Mouse (Mus musculus): ENCODE results near the gene Schip1. TPM values are rescaled to one million over a fixed set of nuclear protein-coding genes. Genes with fewer than 3 reads are reported as not detected.

Schip1 gene
- polyA plus RNA-seq, 1 experiment = 0.11 TPM

DNA sequence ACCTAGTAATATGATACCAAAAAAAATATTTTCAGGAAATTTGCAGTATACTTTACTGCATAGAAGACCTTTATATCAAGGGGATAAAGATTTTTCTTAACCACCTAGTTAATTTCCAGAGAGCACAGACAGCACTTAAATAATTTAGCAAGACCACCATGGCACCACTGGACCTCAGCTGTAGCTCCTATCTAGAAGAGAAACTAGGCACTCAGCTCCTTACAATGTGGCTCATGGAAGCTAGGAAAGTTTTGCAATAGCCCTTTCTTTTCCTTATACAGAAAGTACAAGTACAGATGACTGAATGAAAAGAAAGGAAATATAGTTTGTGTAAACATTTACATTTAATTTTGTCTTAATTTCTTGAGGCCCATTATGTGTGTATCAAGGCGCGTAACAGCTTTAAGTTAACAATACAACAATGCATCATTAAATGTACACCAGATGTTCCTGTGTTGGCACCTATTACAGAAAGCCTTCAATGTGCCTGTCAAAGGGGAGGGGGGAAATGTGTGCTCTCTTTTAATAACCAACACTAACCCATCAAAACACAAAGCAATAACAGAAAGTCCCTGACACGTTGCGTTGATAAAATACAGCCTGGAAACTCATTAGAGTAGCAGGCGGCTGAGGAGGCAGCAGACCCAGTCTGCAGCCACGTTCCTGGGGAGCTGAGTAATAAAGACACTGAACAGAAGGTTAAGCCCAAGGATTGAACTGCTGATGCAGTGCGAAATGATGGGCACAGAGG is 218.4 kb downstream of the Schip1 start:
- no peak for TF ChIP-seq TAL1 (IDR thresholded peaks at IDR 0.05; ENCODE audit: low read length)
- TF ChIP-seq GATA1 (IDR thresholded peaks at IDR 0.05; ENCODE audit: low read length) = no peak
- Histone ChIP-seq H3K9me3 (ENCODE audit: control insufficient read depth, low read length) (no peaks in the 10 kb centered on the region), H3K4me1 (ENCODE audit: control insufficient read depth) (no peaks in the 10 kb centered on the region), H3K27me3 (ENCODE audit: control insufficient read depth) (no peaks in the 10 kb centered on the region), H3K4me3 (replicated peaks) (no peak overlapping the region), H3K36me3 (ENCODE audit: control insufficient read depth) (no peaks in the 10 kb centered on the region)

GRCm38 (mm10) chr3:68283595-68283991 is 219.0 kb downstream of the Schip1 start:
- no peaks in the 10 kb centered on the region for H3K27me3 ChIP-seq (ENCODE audit: control insufficient read depth)
- TF ChIP-seq TAL1 (IDR thresholded peaks at IDR 0.05; ENCODE audit: low read length) (no peak), GATA1 (IDR thresholded peaks at IDR 0.05; ENCODE audit: low read length) (no peak)
- no peaks in the 10 kb centered on the region for H3K36me3 ChIP-seq (ENCODE audit: control insufficient read depth)
- no peak overlapping the region for H3K4me3 ChIP-seq (replicated peaks)
- no peaks in the 10 kb centered on the region for H3K9me3 ChIP-seq (ENCODE audit: control insufficient read depth, low read length)
- H3K4me1 ChIP-seq (ENCODE audit: control insufficient read depth) = no peaks in the 10 kb centered on the region

GRCm38 (mm10) chr3:68284500-68284899 is 219.9 kb downstream of the Schip1 start:
- H3K9me3 ChIP-seq (ENCODE audit: control insufficient read depth, low read length) = no peaks in the 10 kb centered on the region
- H3K4me3 ChIP-seq (replicated peaks) = no peak overlapping the region
- TF ChIP-seq TAL1 (IDR thresholded peaks at IDR 0.05; ENCODE audit: low read length) (no peak), GATA1 (IDR thresholded peaks at IDR 0.05; ENCODE audit: low read length) (no peak)

GRCm38 (mm10) chr3:68296752-68297151 is 232.2 kb downstream of the Schip1 start:
- Histone ChIP-seq H3K36me3 (ENCODE audit: control insufficient read depth) (no peaks in the 10 kb centered on the region), H3K4me1 (ENCODE audit: control insufficient read depth) (no peaks in the 10 kb centered on the region), H3K4me3 (replicated peaks) (no peak overlapping the region), H3K9me3 (ENCODE audit: control insufficient read depth, low read length) (no peaks in the 10 kb centered on the region), H3K27me3 (ENCODE audit: control insufficient read depth) (no peaks in the 10 kb centered on the region)
- no peak for TF ChIP-seq GATA1 (IDR thresholded peaks at IDR 0.05; ENCODE audit: low read length)

More at GRCm38 (mm10) chr3:68284500-68284899, 219.9 kb downstream of the Schip1 start:
- H3K4me1 ChIP-seq (ENCODE audit: control insufficient read depth) = no peaks in the 10 kb centered on the region
- no peaks in the 10 kb centered on the region for H3K27me3 ChIP-seq (ENCODE audit: control insufficient read depth)
- H3K36me3 ChIP-seq (ENCODE audit: control insufficient read depth) = no peaks in the 10 kb centered on the region

DNA sequence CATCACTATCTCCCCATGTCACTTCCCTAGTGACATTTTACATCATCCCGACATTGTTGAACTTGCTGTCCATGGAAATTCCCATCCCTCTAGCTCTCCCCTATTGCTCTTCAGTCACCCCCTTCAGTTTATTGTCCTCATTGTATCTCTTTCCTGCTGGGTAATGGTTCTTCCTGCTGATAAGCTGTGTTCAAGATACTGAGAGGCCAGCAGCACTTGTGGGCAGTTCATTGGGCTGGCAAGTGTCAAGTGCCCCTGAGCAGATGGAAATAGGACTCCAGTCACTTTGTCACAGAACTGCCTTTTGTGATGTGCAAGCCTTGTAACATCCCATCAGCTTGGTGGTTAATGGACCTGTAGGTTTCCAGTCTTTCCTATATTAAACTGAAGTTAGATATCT is 241.0 kb downstream of the Schip1 start:
- no peaks in the 10 kb centered on the region for H3K36me3 ChIP-seq (ENCODE audit: control insufficient read depth)

DNA sequence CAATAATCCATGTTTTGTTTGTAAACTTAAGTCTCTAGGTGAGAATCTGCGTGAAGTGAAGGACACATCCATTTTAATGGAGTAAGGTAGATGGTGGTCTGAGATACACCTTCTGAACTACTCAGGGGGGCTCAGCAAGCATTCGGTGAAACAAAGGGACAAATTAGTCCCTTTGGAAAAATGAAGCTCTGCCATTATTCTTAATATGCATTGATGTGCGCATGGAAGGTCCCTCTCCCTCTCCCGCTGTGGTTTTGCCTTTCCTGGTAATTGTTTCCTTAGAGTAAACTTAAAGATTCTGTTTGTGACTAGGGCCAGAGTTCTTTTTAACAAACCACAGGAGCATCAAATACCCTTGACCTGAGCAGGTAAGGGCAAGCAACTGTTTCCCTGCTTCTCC is 242.1 kb downstream of the Schip1 start:
- TF ChIP-seq GATA1 (IDR thresholded peaks at IDR 0.05; ENCODE audit: low read length) (no peak), TAL1 (IDR thresholded peaks at IDR 0.05; ENCODE audit: low read length) (no peak)
- no peaks in the 10 kb centered on the region for H3K4me1 ChIP-seq (ENCODE audit: control insufficient read depth)
- H3K9me3 ChIP-seq (ENCODE audit: control insufficient read depth, low read length) = no peaks in the 10 kb centered on the region
- H3K4me3 ChIP-seq (replicated peaks) = no peak overlapping the region
- no peaks in the 10 kb centered on the region for H3K27me3 ChIP-seq (ENCODE audit: control insufficient read depth)
- no peaks in the 10 kb centered on the region for H3K36me3 ChIP-seq (ENCODE audit: control insufficient read depth)

More for the DNA sequence above, 241.0 kb downstream of the Schip1 start:
- Histone ChIP-seq H3K9me3 (ENCODE audit: control insufficient read depth, low read length) (no peaks in the 10 kb centered on the region), H3K27me3 (ENCODE audit: control insufficient read depth) (no peaks in the 10 kb centered on the region), H3K4me3 (replicated peaks) (no peak overlapping the region), H3K4me1 (ENCODE audit: control insufficient read depth) (no peaks in the 10 kb centered on the region)
- TF ChIP-seq GATA1 (IDR thresholded peaks at IDR 0.05; ENCODE audit: low read length) (no peak), TAL1 (IDR thresholded peaks at IDR 0.05; ENCODE audit: low read length) (no peak)

GRCm38 (mm10) chr3:68325575-68325974 is 261.0 kb downstream of the Schip1 start:
- Histone ChIP-seq H3K4me3 (replicated peaks) (no peak overlapping the region), H3K4me1 (ENCODE audit: control insufficient read depth) (no peaks in the 10 kb centered on the region), H3K36me3 (ENCODE audit: control insufficient read depth) (no peaks in the 10 kb centered on the region), H3K27me3 (ENCODE audit: control insufficient read depth) (no peaks in the 10 kb centered on the region), H3K9me3 (ENCODE audit: control insufficient read depth, low read length) (no peaks in the 10 kb centered on the region)
- TF ChIP-seq GATA1 (IDR thresholded peaks at IDR 0.05; ENCODE audit: low read length) (no peak), TAL1 (IDR thresholded peaks at IDR 0.05; ENCODE audit: low read length) (no peak)

DNA sequence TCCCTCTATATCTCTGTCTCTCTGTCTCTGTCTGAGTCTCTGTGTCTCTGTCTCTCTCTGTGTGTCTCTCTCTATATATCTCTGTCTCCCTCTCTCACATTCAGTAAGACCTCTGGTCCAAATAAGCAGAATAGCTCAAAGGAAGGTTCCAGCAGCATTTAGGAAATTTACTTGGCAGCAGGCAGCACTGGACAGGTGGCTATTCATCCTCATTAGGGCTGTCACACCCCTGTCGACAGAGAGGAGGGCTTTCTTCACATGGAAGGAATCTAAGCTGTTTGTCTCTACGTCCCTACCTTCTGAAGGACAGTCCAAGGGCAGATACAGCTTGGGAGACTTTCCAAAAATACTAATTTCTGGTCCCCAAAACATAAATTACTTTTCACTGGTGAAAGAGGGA is 267.9 kb downstream of the Schip1 start:
- no peak for TF ChIP-seq TAL1 (IDR thresholded peaks at IDR 0.05; ENCODE audit: low read length)
- TF ChIP-seq GATA1 (IDR thresholded peaks at IDR 0.05; ENCODE audit: low read length) = no peak
- Histone ChIP-seq H3K4me3 (replicated peaks) (no peak overlapping the region), H3K4me1 (ENCODE audit: control insufficient read depth) (no peaks in the 10 kb centered on the region), H3K36me3 (ENCODE audit: control insufficient read depth) (no peaks in the 10 kb centered on the region), H3K27me3 (ENCODE audit: control insufficient read depth) (no peaks in the 10 kb centered on the region), H3K9me3 (ENCODE audit: control insufficient read depth, low read length) (no peaks in the 10 kb centered on the region)

DNA sequence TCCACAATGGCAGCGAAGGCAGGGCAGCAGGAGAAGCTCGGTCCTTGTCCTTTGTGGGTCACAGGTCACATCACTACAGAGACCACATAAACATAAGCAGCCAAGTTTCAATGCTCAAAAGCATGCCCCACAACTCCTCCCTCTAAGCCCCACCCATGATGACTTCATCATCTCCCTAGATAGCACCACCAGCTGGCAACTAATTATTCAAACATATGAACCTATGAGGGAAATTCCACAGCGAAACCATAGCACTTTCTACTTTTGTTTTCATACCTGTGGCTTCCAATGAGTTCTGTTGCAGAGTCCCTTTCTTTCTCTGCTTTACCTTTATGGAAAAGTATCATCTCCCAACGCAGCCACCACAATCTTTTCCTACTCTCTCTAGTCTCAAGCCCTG is 270.9 kb downstream of the Schip1 start:
- no peak for TF ChIP-seq GATA1 (IDR thresholded peaks at IDR 0.05; ENCODE audit: low read length)
- no peak for TF ChIP-seq TAL1 (IDR thresholded peaks at IDR 0.05; ENCODE audit: low read length)
- H3K36me3 ChIP-seq (ENCODE audit: control insufficient read depth) = no peaks in the 10 kb centered on the region
- no peak overlapping the region for H3K4me3 ChIP-seq (replicated peaks)
- no peaks in the 10 kb centered on the region for H3K27me3 ChIP-seq (ENCODE audit: control insufficient read depth)
- no peaks in the 10 kb centered on the region for H3K4me1 ChIP-seq (ENCODE audit: control insufficient read depth)
- no peaks in the 10 kb centered on the region for H3K9me3 ChIP-seq (ENCODE audit: control insufficient read depth, low read length)

GRCm38 (mm10) chr3:68350624-68351023 is 286.0 kb downstream of the Schip1 start:
- TF ChIP-seq TAL1 (IDR thresholded peaks at IDR 0.05; ENCODE audit: low read length) = no peak
- no peak for TF ChIP-seq GATA1 (IDR thresholded peaks at IDR 0.05; ENCODE audit: low read length)
- Histone ChIP-seq H3K4me1 (ENCODE audit: control insufficient read depth) (no peaks in the 10 kb centered on the region), H3K36me3 (ENCODE audit: control insufficient read depth) (no peaks in the 10 kb centered on the region), H3K9me3 (ENCODE audit: control insufficient read depth, low read length) (no peaks in the 10 kb centered on the region), H3K27me3 (ENCODE audit: control insufficient read depth) (no peaks in the 10 kb centered on the region), H3K4me3 (replicated peaks) (no peak overlapping the region)
